Comparison of ENCODE assay signal across 12 mouse cellular contexts in the genomic region with DNA sequence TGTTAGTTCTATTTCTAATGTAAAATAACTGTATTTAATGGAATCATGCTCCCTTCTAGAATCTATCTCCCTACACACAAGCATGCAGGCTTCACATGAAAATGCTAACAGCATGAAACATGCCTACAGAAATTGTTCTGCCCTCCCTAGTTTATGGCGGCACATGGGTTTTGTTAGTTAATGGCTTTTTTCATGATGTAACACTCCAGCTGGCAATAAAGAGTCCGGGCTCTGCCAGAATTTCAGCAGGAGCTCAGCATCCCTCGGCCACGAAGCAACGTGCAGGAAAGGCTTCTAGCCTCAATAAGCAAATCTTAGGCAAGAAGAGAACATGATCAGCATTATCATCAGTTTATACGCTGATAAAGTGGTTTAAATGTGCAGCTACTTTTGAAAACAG. TPM values are rescaled to one million over a fixed set of nuclear protein-coding genes. Genes with fewer than 3 reads are reported as not detected.
DNase-seq lines count a peak whose midpoint lies in the region; ATAC-seq and TF ChIP-seq lines count a peak whose summit lies in the region.
"Had no signal": no experiment of that assay in that cellular context is flagged by ENCODE, and none has a peak within 500 bp of the region (broad histone marks: within the 10 kb centered on the region; RNA-seq: fewer than 3 reads in every experiment).

No protein-coding gene starts in this region.

- H3K4me2 ChIP-seq in forebrain, embryonic 13.5 days: no peak overlapping the region
- no peak overlapping the region for H3K4me2 ChIP-seq in forebrain, embryonic 11.5 days (ENCODE audit: low read depth, low read length, severe bottlenecking)
- no peak overlapping the region for H3K4me2 ChIP-seq in midbrain, postnatal 0 days (ENCODE audit: low read depth, low read length, poor library complexity, severe bottlenecking)
- H3K4me2 ChIP-seq in midbrain, embryonic 11.5 days: no peak overlapping the region
- H3K4me2 ChIP-seq: embryonic facial prominence, embryonic 15.5 days had no signal

- WGBS in forebrain, embryonic 13.5 days: 65% methylated on average over 6 of the region's 6 CpGs
- 89% methylated on average over 6 of the region's 6 CpGs for WGBS in forebrain, embryonic 11.5 days
- WGBS in midbrain, postnatal 0 days: 50% methylated on average over 6 of the region's 6 CpGs
- 88% methylated on average over 6 of the region's 6 CpGs for WGBS in midbrain, embryonic 11.5 days

- no peaks in the 10 kb centered on the region for H3K9me3 ChIP-seq in forebrain, embryonic 13.5 days (replicated peaks)
- H3K9me3 ChIP-seq in forebrain, embryonic 11.5 days (ENCODE audit: control insufficient read depth, low read length): no peaks in the 10 kb centered on the region
- H3K9me3 ChIP-seq in midbrain, postnatal 0 days (ENCODE audit: low read length): no peaks in the 10 kb centered on the region
- H3K9me3 ChIP-seq in midbrain, embryonic 11.5 days (ENCODE audit: control insufficient read depth, low read length): no peaks in the 10 kb centered on the region
- H3K9me3 ChIP-seq: embryonic facial prominence, embryonic 15.5 days; heart, embryonic 10.5 days had no signal

- no peak for DNase-seq in forebrain, embryonic 11.5 days (ENCODE audit: low spot score)
- peak; percentile 51 for DNase-seq in midbrain, postnatal 0 days (ENCODE audit: low spot score)
- no peak for DNase-seq in midbrain, embryonic 11.5 days (ENCODE audit: low spot score, missing footprints)
- DNase-seq in layer of hippocampus, postnatal 36 days: peak; percentile 20 to 33
- DNase-seq in right cerebral cortex, postnatal 36 days (ENCODE audit: low spot score in 2 of 2): peak; percentile 16 to 22
- no peak for DNase-seq in lung, postnatal 25 days (ENCODE audit: low spot score)
- no peak for DNase-seq in adrenal gland, adult (ENCODE audit: inconsistent age in 2 of 2, low spot score in 1 of 2)
- DNase-seq: kidney, adult 18-20 months had no signal

- no peak for TF ChIP-seq CTCF in midbrain, postnatal 0 days (IDR thresholded peaks at IDR 0.05)

- peak; percentile 41; the same call in 1 of the 2 replicates for ATAC-seq in forebrain, embryonic 13.5 days
- no peak for ATAC-seq in forebrain, embryonic 11.5 days (replicated peaks; ENCODE audit: low FRiP score)
- no peak for ATAC-seq in midbrain, postnatal 0 days (ENCODE audit: low FRiP score)
- no peak for ATAC-seq in midbrain, embryonic 11.5 days (ENCODE audit: low FRiP score)
- ATAC-seq: Patski had no signal

- no peaks in the 10 kb centered on the region for H3K27me3 ChIP-seq in forebrain, embryonic 13.5 days
- no peaks in the 10 kb centered on the region for H3K27me3 ChIP-seq in forebrain, embryonic 11.5 days (ENCODE audit: control insufficient read depth, insufficient read depth, low read length)
- H3K27me3 ChIP-seq in midbrain, postnatal 0 days (ENCODE audit: insufficient read depth, low read length): no peaks in the 10 kb centered on the region
- H3K27me3 ChIP-seq in midbrain, embryonic 11.5 days (ENCODE audit: control insufficient read depth, insufficient read depth, low read length): no peaks in the 10 kb centered on the region
- H3K27me3 ChIP-seq: embryonic facial prominence, embryonic 15.5 days; Patski had no signal

- no peaks in the 10 kb centered on the region for H3K4me1 ChIP-seq in forebrain, embryonic 13.5 days
- H3K4me1 ChIP-seq in forebrain, embryonic 11.5 days (replicated peaks; ENCODE audit: control insufficient read depth, insufficient read depth, low read length): no peaks in the 10 kb centered on the region
- H3K4me1 ChIP-seq in midbrain, postnatal 0 days (ENCODE audit: insufficient read depth, low read length): 0 out of 2 replicates have a peak, but pooled peaks cover 3% of the 10 kb centered on the region
- no peaks in the 10 kb centered on the region for H3K4me1 ChIP-seq in midbrain, embryonic 11.5 days (ENCODE audit: control insufficient read depth, insufficient read depth, low read length)
- H3K4me1 ChIP-seq: embryonic facial prominence, embryonic 15.5 days; heart, embryonic 10.5 days had no signal

- H3K9ac ChIP-seq in forebrain, embryonic 13.5 days: no peak overlapping the region
- no peak overlapping the region for H3K9ac ChIP-seq in forebrain, embryonic 11.5 days (ENCODE audit: low read length)
- no peak overlapping the region for H3K9ac ChIP-seq in midbrain, postnatal 0 days (replicated peaks; ENCODE audit: low read length, poor library complexity, severe bottlenecking)
- no peak overlapping the region for H3K9ac ChIP-seq in midbrain, embryonic 11.5 days (ENCODE audit: low read length)
- H3K9ac ChIP-seq: embryonic facial prominence, embryonic 15.5 days had no signal

- 0 out of 2 replicates have a peak overlapping the region, but pooled peaks have one; percentile 1 for H3K27ac ChIP-seq in forebrain, embryonic 13.5 days
- H3K27ac ChIP-seq in forebrain, embryonic 11.5 days (ENCODE audit: low read depth, low read length): no peak overlapping the region
- H3K27ac ChIP-seq in midbrain, postnatal 0 days (ENCODE audit: low read depth, low read length): no peak overlapping the region
- no peak overlapping the region for H3K27ac ChIP-seq in midbrain, embryonic 11.5 days (ENCODE audit: low read depth, low read length)
- H3K27ac ChIP-seq: embryonic facial prominence, embryonic 15.5 days; heart, embryonic 10.5 days had no signal

- no peaks in the 10 kb centered on the region for H3K36me3 ChIP-seq in forebrain, embryonic 13.5 days (ENCODE audit: poor library complexity, severe bottlenecking)
- no peaks in the 10 kb centered on the region for H3K36me3 ChIP-seq in forebrain, embryonic 11.5 days (ENCODE audit: control insufficient read depth, insufficient read depth, low read length)
- H3K36me3 ChIP-seq in midbrain, postnatal 0 days (ENCODE audit: insufficient read depth, low read length): no peaks in the 10 kb centered on the region
- no peaks in the 10 kb centered on the region for H3K36me3 ChIP-seq in midbrain, embryonic 11.5 days (ENCODE audit: control insufficient read depth, insufficient read depth, low read length)
- H3K36me3 ChIP-seq: embryonic facial prominence, embryonic 15.5 days; heart, embryonic 10.5 days had no signal

- H3K4me3 ChIP-seq in forebrain, embryonic 13.5 days: no peak overlapping the region
- no peak overlapping the region for H3K4me3 ChIP-seq in forebrain, embryonic 11.5 days (ENCODE audit: low read depth, low read length)
- H3K4me3 ChIP-seq in midbrain, postnatal 0 days (ENCODE audit: low read depth, low read length): no peak overlapping the region
- no peak overlapping the region for H3K4me3 ChIP-seq in midbrain, embryonic 11.5 days (ENCODE audit: low read depth, low read length)
- H3K4me3 ChIP-seq: embryonic facial prominence, embryonic 15.5 days; heart, embryonic 10.5 days had no signal

RNA-seq across cellular contexts. Expression of a gene that starts 32.8 kb away (rescaled TPM):
- 1.8 and 2.4 TPM in 2 replicates for polyA plus RNA-seq in forebrain, embryonic 13.5 days (2015; fragmentation: Nextera tagmentation; extraction: Ambion mirVana)
- polyA plus RNA-seq in forebrain, embryonic 11.5 days (2014; fragmentation: Nextera tagmentation; extraction: Ambion mirVana): 1.3 and 1.4 TPM in 2 replicates
- total RNA-seq in midbrain, postnatal 0 days (2014; rRNA removed): 37.4 and 40.9 TPM in 2 replicates
- polyA plus RNA-seq in midbrain, postnatal 0 days (2015; fragmentation: Nextera tagmentation; extraction: Ambion mirVana): 5.4 and 6.2 TPM in 2 replicates
- polyA plus RNA-seq in midbrain, embryonic 11.5 days (2014; fragmentation: Nextera tagmentation; extraction: Ambion mirVana): 1.3 TPM in 2 replicates
- 10 to 100 TPM; 82.8 to 83.0 TPM for total RNA-seq in layer of hippocampus, postnatal 36 days (2021)

Comparison
In these comparisons a context has a peak if more than half of its experiments do, and no peak if none do; other contexts are left out.
1. DNase-seq: peak in midbrain, postnatal 0 days (single experiment), layer of hippocampus, postnatal 36 days (2 of 2) and right cerebral cortex, postnatal 36 days (2 of 2); none in forebrain, embryonic 11.5 days (single experiment), midbrain, embryonic 11.5 days (single experiment), lung, postnatal 25 days (single experiment) and adrenal gland, adult (0 of 2).